Mouse (Mus musculus) kidney, adult 11 months (tissue): Measurements from ENCODE around the gene Mb21d2.

ENCODE experiments used
- DNase-seq: peaks from one replicate; pipeline ENCODE4 v3.0.0; 2022

The Mb21d2 gene

DNA sequence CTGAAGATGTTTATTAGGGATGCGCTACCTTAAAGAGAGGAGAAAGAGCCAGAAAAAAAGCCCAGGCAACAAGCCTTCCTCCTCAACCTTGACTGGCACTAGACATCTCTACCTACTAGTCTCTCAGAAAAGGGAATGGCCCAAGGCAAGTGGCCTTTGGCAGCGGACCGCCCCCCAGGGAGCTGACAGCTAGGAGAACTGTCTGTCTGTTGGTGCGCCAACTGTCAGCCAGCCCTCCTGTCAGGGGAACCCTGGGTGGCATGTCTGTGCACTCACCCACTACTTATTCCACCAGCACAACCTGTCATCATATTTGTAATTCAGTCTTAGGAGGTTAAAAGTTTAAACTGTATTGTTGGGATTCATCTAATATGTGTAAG, 30.3 kb downstream of the Mb21d2 start:
- DNase-seq, result no peak

DNA sequence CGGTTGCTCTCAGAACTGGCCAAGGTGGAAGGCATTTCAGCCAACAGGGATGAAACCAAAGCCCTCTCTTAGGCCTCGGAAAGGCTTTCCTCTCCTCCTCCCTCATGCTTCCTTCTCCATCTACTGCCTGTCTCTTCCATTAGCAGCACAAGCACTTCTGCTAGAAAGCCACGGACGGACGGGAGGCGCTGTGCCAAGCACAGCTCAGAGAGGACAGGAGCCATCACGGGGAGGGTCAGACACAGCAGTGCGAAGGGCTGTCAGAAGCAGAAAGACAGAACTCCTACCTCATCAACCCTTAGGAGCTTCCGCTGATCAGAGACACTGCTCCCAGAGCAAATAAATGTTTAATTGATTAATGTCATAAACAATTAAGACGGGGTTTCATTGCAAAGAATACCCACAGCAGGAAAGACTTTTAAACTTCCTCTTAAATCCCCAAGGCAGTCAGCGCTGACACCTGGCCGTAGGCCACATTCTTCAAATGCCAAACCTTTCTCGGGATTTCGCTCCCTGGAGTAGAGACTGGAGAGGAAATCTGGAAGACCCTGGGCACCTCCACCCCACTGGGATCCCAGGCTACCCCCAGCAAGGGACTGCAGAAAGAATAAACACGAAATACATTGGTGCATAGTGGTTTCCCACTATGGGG, 30.8 kb downstream of the Mb21d2 start:
- DNase-seq, result peak; percentile 29

DNA sequence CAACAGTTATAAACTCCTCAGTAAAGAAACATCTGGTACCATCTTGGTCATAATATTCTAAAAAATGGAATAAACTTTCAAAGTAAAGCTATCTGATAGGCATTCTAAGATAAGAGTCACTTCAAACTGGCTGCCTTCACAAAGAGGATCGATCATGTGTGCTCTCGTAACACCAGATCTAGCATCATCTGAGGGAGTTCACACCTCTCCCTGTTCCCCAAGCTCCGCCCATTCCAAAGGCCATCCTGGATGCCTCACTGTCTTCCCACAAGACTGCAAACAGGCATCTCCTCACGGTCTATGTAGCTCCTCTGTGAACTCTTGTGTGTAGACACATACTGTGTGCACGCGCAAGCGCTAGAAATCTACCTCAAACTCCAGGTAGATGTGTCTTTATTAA, 32.9 kb downstream of the Mb21d2 start:
- DNase-seq, result no peak

DNA sequence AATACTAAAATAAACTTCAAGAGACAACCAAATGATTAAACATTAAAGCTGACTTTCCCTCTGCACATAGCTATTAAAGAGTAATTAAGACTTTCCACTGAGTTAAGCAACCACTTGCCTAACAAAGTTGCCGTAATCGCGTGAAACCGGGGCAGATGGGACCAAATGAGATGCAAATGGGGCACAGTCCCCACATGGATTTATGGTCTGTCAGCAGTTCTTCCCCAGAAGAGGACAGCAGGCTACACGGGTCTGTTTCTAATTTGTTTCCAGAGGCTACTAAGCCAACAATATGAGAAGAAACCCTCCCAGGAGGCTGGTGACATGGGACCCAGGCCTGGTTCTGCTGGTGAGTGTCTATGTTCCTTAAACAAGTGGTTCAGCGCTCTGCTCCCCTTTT, 34.6 kb downstream of the Mb21d2 start:
- DNase-seq, result no peak

DNA sequence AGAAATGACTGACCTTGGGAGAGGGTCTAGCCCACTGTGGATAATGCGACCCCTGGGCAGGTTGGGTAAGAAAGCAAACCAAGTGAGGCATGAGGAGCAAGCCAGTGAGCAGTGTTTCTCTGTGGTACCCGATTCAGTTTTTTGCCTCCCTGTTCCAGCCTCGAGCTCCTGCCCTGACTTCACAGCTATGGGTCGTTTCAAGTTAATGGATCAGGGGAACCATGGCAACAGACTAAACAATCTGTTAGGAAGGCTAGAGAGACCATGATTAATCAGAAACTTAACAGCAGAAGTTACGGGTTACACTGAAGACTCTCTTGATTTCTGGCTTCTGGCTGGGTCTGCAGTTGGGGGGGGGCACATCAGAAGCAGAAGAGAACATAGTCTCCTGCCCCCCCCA, 36.2 kb downstream of the Mb21d2 start:
- no peak for DNase-seq

DNA sequence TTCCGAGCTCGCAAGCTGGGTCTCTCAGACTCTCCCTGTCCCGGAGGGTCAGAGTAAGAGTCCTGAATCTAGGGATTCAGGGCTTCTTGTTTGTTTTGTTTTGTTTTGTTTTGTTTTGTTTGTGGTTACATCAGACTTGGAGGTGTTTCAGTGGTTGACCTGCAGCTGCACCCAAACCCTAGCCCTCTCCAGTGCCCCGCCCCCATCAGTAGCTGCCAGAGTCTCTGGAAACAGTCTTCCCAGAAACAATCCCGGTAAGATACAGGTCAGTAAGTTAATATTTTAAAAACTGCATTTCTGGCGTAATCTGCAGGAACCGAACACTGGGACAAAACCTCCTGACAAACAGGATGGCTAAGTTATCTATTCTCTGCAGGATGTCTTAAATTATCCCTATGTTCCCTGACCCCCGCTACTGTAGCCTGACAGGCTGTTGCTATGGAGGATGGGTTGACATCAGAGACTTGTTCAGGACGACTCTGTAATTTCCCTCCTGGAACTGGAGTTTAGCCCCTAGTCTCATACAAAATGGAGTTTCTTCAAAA, 43.2 kb downstream of the Mb21d2 start:
- peak; percentile 19 for DNase-seq

DNA sequence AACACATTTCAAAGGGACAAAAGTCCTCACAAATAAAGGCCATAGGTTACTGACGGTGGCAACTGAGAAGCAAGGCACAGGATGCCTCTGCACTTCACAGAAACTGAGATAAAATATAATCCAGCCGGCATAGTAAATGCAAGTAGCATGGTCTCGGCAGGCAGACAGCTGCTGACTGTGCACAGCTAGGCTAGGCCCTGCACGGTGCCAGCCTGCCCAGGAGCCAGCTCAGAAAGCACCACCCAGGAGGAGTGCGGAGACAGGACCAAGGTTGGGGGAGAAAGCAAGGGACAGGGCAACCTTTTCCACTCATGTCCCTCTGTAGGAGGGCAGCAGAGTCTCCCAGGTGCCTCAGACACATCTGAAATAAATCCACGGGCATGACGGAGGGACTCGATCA, 44.0 kb downstream of the Mb21d2 start:
- DNase-seq, result no peak

DNA sequence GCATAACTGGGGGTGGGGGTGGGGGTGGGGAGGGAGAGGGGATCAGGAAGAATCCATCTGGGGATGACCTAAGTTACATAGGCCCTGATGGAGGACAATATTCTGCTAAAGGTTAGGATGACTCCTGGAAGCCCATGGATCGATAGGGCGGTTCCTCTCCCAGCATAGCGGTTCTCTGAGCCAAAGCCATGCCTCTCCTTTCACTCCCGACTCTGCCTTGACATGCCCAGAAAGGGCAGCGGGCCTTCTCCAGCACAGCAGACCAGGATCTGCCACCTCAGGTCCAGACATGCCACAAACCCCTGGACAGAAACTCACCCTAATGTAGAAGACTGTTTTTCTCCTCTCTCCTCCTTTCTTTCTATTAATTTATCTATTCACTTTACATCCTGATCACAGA, 44.8 kb downstream of the Mb21d2 start:
- no peak for DNase-seq

DNA sequence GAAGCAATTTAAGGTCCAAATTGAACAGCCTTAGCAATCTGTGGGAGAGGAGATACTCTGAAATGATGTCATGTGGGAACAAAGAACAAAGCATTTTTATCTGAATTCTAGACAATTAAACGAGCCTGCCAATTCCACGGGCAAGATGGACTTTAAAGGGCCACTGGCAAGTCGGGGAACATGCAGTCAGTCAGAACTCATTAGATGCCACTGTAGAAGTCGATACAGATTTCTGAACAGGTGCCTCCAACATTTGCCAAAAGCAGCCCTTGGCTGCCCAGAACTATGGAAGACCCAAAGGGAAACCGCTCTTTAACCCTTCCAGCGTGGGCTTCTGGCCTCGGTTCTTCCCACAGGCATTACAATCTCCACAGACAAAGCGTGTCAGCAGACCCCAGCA, 45.8 kb downstream of the Mb21d2 start:
- no peak for DNase-seq

DNA sequence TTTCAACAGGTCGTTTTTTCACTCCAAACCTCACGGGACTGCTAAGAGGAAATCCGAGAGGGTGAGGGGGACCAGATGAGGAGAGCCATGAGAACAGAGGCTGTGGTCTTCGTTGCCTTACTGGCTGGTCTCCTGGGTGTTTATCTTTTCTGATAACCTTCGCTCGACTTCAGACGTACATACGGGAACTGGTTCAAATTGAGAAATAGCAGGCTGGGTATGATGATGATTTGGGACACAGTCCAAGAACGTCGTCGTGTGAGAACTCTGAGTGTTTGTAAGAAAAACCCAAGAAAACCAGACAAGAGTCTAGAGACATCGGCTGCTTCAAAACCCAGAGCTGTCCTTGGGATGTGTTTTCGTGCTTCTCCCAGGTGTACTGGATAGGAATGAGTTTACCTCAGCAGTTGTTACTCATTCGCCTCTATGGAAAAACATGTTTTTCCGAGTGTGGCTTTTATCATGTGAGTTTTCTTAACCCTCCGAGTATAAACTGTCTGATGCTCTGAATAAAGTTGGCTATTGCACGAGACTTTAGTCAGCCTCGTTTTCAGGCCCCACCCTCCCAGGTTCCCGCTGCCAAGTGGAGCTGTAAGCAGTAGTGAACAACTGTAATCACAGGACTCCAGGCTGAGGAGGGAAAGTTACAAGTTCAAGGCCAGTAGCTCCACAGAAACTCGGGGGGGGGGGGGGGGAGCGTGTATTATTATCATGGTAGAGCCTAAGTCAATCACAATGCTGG, 46.6 kb downstream of the Mb21d2 start:
- DNase-seq, result no peak

DNA sequence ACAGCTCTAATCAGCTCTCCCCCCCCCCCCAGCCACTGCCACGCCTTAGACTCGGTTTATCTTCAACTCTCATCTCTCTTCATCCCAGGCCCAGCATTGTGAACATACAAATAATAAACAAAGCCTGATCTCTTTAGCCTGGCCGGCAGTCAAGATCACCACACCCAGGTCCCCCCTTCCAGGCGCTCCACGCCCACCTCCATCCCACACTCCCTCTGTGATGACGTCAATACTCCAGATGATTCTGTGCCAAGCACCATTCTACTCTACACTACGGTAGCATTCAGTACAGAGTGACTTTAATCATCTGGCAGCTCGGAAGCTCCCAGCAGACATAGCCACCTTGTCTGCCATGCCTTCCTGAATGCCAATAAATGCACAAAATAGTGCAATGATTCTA, 47.7 kb downstream of the Mb21d2 start:
- DNase-seq, result no peak

DNA sequence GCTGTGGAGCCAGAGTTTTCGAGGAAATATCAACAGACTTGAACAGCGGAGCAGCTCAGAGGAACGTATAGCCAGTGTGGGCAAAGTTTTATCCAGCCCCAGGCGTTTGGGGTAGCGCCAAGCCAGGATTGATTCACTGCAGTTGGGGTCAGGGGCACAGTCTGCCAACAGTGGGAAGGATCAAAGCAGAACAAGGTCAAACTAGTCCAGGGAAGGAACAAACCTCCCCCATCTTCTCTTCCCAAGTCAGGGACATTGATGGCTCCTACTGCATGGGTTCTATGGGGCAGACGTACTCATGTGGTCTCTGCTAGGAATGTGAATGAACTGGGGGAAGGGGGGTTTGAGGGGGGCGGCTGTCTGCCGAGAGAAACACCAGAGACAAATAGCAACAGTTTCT, 48.7 kb downstream of the Mb21d2 start:
- DNase-seq, result no peak

DNA sequence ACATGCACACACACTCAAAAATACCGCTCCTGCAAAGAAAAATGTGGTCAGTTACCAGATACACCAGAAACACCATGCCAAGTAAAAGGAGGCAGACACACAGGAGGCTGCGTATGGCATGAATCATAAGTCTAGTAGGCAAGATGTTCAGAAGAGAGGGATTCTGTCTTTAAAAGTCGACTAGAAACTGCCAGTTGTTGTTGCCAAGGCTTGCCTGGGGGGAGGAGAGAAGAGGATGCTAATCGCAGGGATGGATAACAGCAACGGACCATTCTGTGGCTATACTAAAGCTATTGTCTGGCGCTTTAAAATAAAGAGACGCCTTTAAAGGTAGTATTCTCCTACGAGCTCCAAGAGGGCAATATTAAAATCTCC, 49.2 kb downstream of the Mb21d2 start:
- no peak for DNase-seq

DNA sequence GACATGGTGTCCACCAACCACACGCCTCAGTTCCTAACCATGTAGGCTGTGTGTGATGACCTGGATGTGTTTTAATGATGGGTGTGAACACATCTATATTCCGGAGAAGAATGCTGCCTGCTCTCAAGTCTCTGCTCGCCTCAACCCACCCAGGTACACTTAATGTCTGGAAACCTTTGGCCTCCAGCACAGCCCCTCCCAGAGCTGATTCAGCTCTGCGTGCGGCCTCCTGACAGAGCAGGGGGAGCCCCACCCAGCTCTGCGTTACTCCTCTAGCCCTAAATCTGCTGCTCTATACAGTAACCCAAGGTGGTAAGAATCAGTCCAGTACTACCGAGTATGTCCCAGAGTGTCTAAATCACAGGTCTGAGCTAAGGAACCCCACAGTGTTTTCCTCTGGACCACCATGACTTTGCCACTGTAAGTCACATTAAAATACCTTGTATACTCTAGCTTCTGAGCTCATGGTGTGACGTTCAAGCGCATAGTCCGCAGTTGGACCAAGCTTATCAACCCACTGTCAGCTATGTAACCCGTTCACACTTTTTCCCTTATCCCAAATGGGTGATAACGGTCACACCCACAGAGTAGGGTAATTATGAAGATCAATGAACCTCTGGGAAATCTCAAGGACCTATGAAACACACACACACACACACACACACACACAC, 49.7 kb downstream of the Mb21d2 start:
- no peak for DNase-seq

DNA sequence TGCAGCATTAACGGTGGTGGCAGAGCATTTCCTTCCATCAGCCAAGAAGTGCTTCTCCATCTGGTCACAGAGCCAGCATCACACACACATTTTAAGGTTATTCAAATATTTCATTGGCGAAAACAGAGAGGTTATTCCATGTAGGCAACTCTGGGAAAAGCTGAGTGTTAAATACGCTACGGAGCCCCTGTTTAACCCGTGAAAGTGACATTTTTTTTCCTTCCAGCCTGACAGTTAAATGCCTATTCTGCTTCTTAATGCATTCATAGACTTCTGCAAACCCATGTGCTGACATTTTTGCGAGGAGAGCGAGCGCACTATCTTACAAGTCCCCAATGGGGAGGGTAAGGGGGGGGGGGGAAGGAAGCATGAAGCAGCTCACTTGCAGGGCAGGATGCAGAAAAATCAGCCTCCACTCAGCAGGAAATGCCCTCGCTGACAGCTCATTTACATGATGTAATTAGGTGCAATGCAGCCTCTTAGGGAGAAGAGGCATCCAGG, 52.3 kb downstream of the Mb21d2 start:
- no peak for DNase-seq

DNA sequence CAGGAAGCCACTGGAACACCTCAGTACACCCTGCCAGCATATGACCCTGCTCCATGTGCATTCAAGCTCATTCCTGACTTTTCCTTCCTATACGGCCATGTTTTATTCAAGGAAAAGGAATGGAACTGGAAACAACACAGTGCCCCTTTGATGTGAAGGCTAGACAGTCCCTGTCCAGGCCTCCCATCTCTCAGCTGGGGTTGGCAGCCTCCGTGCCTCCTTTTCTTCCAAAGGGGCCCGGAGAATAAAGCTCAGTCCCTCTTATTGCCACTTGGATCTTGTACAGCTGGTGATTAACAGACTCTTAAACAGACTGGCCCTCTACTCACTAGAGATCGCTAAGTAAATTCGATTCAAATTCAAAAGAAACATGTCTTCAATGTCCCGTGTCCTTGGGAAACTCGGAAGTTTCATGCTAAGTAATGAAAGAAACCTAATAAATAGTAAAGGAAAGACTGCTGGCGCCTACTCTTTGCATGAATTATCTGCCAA, 56.0 kb downstream of the Mb21d2 start:
- no peak for DNase-seq

DNA sequence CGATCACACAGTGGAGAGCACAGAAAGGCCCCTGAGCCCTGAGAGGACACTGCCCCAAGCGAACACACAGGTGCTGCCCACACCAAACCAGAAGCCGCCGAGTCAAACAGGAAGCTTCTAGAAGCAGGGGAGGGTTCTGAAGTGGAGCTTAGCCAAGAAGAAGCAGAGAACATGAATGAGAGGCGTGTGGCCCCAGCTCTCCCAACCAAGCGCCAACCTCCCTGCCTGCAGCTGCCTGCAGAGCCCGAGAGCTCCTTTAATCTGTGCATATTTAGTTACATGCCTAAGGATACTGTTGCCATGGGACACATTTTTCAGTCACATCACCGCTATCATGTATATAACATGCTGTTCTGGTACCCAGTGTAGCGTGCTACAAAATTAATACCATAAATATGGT, 58.6 kb downstream of the Mb21d2 start:
- DNase-seq, result no peak

DNA sequence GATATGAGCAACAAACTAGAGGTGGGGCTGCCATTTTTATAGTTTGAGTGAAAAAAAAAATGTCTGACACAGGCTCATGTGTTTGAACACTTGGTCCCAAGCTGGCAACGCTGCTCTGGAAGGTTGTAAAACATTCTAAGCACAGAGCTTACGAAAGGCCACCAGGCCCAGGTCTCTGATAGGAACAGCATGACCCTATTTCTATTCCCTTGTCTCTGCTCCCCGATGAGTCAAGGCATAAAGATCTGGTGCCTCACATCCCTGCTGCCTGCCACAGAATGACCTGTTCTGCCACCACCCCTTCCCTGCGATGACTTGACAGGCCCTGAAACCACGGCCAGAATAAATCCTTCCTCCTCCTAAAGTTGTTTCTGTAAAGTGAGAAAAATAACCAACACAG, 59.0 kb downstream of the Mb21d2 start:
- no peak for DNase-seq

DNA sequence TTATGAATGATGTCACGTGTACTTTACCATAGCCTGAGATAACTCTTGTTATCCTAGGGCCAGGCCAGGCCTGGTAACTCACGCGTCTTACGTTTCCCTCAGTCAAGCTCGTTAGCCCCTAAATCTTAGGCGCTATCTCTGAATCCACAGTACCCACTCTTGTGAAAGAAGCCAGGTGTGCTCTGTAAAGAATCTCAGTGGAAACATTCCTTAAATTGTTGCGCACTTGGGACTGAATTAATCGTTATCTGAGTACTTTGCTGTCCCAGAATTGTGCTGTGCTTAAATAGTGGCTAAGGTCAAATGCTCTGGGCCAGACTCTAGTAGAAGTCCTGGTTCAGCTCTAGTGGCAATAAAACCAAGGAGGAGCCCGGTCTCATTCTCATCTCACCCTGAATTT, 60.6 kb downstream of the Mb21d2 start:
- DNase-seq, result no peak

DNA sequence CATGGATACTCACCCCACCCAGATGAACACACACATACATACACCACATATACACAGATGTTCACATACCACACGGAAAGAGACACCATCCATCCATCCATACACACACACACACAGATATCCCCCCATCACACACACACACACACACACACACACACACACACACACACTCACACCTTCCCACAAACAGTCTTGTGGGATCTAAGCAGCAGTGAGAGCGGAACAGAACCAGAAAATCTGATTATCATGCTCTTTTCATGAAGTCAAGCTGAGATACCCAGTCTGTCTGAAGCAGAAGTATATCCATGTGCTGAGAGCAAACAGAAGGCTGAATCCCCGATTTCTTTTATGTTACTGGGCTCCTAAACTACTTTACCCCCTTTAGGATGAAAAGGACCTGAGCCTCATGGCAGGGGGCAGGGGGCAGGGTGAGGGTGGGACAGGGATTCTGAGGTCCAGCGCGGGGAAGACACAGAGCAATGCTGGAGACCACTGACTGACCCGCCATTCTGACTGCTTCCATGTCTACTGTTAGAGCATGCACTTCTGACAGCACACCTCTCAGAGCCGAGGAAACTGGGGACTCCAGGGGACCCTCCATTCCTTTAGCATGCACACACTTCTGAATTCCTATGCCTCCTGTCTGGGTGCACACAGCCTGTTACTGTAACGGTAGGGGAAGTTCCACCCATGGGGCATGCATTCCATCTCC, 62.7 kb downstream of the Mb21d2 start:
- DNase-seq, result no peak

DNA sequence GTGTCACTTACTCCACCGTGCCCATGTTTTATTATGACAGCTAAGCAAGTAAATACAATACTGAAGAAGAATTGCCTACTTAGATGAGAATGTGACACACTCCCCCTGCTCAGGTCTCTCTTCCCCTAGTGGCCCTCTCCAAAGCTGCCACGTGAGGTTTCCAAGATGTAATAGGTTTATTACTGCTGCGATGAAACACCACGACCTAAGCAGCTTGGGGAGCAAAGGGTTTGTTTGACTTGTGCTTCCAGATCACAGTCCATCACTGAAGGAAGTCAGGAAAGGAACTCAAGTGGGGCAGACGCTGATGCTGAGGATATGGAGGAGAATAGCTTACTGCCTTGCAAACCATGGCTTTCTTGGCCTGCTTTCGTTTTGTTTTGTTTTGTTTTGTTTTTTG, 65.9 kb downstream of the Mb21d2 start:
- no peak for DNase-seq

DNA sequence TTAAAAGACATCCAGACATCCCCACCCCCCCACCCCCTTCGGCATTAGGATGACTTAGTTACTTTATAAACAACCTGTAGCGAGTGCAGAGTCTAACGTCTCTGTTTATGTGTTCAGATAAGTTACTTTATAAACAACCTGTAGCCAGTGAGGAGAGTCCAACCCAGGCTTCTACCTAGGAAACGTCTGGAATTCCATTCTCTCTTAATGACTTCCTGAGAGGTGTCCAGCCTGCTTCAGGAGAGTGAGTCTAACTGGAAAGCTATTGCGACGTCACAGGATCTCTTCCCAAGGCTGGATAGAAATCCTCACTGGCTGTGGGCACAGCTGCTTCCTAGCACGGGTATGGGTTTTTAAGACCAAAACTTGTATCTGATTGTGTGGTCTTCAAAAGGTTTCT, 67.4 kb downstream of the Mb21d2 start:
- peak; percentile 42 for DNase-seq

DNA sequence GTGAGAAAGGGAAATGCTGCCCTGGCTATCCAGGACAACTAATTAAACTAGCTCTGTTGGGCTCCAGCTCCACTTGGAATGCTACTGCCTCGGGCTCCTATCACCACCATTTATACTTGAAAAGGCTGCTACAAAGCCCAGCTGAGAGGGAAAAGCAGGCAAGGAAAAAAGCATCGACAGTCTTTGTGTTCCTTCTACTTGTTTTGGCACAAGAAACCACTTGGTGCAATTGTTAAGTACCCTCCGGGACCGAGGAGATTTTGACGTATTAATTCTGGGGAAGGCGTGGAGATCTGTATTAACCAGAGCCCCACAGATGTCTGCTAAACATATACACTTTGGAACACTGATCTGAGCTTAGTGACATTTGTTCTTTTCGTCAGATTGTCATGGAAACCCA, 69.8 kb downstream of the Mb21d2 start:
- no peak for DNase-seq

DNA sequence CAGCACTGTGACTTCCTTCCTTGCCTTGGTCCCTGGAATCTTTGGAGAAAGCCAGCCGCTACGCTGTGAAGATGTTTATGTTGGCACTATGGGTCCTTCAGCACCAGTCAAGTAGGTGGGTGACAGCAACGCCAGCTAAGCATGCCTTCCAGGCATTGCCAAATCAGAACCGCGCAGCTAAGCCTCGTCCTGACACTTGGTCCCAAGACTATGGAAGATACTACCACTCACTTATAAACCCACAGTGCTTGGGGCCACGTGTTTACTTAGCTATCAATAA, 70.5 kb downstream of the Mb21d2 start:
- DNase-seq, result no peak
